ENCODE assay signal across 26 mouse cellular contexts in genomic region chr12:46021546-46021910, GRCm38 (mm10).
DNase-seq lines count a peak whose midpoint lies in the region; ATAC-seq lines count a peak whose summit lies in the region.
"Had no signal": no experiment of that assay in that cellular context is flagged by ENCODE, and none has a peak within 500 bp of the region (broad histone marks: within the 10 kb centered on the region; RNA-seq: fewer than 3 reads in every experiment).

No protein-coding gene starts in this region.

- H3K4me2 ChIP-seq in forebrain, embryonic 15.5 days (replicated peaks) = no peak overlapping the region
- H3K4me2 ChIP-seq in midbrain, embryonic 14.5 days (ENCODE audit: low read length) = no peak overlapping the region
- no peak overlapping the region for H3K4me2 ChIP-seq in midbrain, embryonic 11.5 days
- H3K4me2 ChIP-seq in hindbrain, embryonic 14.5 days (replicated peaks) = no peak overlapping the region
- no peak overlapping the region for H3K4me2 ChIP-seq in neural tube, embryonic 13.5 days
- H3K4me2 ChIP-seq: heart, embryonic 15.5 days; limb, embryonic 12.5 days; liver, embryonic 15.5 days; lung, embryonic 15.5 days; stomach, embryonic 15.5 days had no signal

- no peaks in the 10 kb centered on the region for H3K4me1 ChIP-seq in forebrain, embryonic 15.5 days
- H3K4me1 ChIP-seq in forebrain, embryonic 10.5 days = no peaks in the 10 kb centered on the region
- peaks cover 8% of the 10 kb centered on the region; the same call in 1 of the 2 replicates for H3K4me1 ChIP-seq in midbrain, embryonic 14.5 days (ENCODE audit: control insufficient read depth, insufficient read depth, low read length)
- H3K4me1 ChIP-seq in midbrain, embryonic 11.5 days (ENCODE audit: control insufficient read depth, insufficient read depth, low read length) = no peaks in the 10 kb centered on the region
- H3K4me1 ChIP-seq in hindbrain, embryonic 14.5 days (replicated peaks; ENCODE audit: control insufficient read depth, insufficient read depth, low read length) = no peaks in the 10 kb centered on the region
- no peaks in the 10 kb centered on the region; the same call in 1 of the 2 replicates for H3K4me1 ChIP-seq in neural tube, embryonic 13.5 days (replicated peaks)
- H3K4me1 ChIP-seq: heart, embryonic 10.5 days; heart, embryonic 15.5 days; limb, embryonic 12.5 days; liver, embryonic 15.5 days; lung, embryonic 15.5 days; stomach, embryonic 15.5 days had no signal

- ATAC-seq in forebrain, embryonic 15.5 days (replicated peaks) = 0 out of 2 replicates have a peak, but pooled peaks have one; percentile 19
- ATAC-seq in midbrain, embryonic 14.5 days (ENCODE audit: low FRiP score, low TSS enrichment) = no peak
- no peak for ATAC-seq in midbrain, embryonic 11.5 days (ENCODE audit: low FRiP score)
- no peak for ATAC-seq in hindbrain, embryonic 14.5 days (ENCODE audit: low FRiP score)
- peak; percentile 27; the same call in 1 of the 2 replicates for ATAC-seq in neural tube, embryonic 13.5 days (ENCODE audit: low read depth)
- ATAC-seq: CD4-positive, CD25-positive, alpha-beta regulatory T cell, adult 4 months; intestine, postnatal 0 days had no signal

- H3K27me3 ChIP-seq in forebrain, embryonic 15.5 days = no peaks in the 10 kb centered on the region
- no peaks in the 10 kb centered on the region for H3K27me3 ChIP-seq in forebrain, embryonic 10.5 days (ENCODE audit: poor library complexity, severe bottlenecking)
- H3K27me3 ChIP-seq in midbrain, embryonic 14.5 days (ENCODE audit: control insufficient read depth, insufficient read depth, low read length) = no peaks in the 10 kb centered on the region
- H3K27me3 ChIP-seq in midbrain, embryonic 11.5 days (ENCODE audit: control insufficient read depth, insufficient read depth, low read length) = no peaks in the 10 kb centered on the region
- H3K27me3 ChIP-seq in hindbrain, embryonic 14.5 days (ENCODE audit: control insufficient read depth, insufficient read depth, low read length) = no peaks in the 10 kb centered on the region
- no peaks in the 10 kb centered on the region for H3K27me3 ChIP-seq in neural tube, embryonic 13.5 days
- H3K27me3 ChIP-seq: heart, embryonic 15.5 days; limb, embryonic 12.5 days; liver, embryonic 15.5 days; lung, embryonic 15.5 days; stomach, embryonic 15.5 days had no signal

- no peaks in the 10 kb centered on the region for H3K36me3 ChIP-seq in forebrain, embryonic 15.5 days
- H3K36me3 ChIP-seq in forebrain, embryonic 10.5 days (replicated peaks) = no peaks in the 10 kb centered on the region
- no peaks in the 10 kb centered on the region for H3K36me3 ChIP-seq in midbrain, embryonic 14.5 days (ENCODE audit: control insufficient read depth, insufficient read depth, low read length)
- H3K36me3 ChIP-seq in midbrain, embryonic 11.5 days (ENCODE audit: control insufficient read depth, insufficient read depth, low read length) = no peaks in the 10 kb centered on the region
- H3K36me3 ChIP-seq in hindbrain, embryonic 14.5 days (replicated peaks; ENCODE audit: control insufficient read depth, insufficient read depth) = no peaks in the 10 kb centered on the region
- H3K36me3 ChIP-seq in neural tube, embryonic 13.5 days = no peaks in the 10 kb centered on the region
- H3K36me3 ChIP-seq: heart, embryonic 10.5 days; heart, embryonic 15.5 days; limb, embryonic 12.5 days; liver, embryonic 15.5 days; lung, embryonic 15.5 days; stomach, embryonic 15.5 days had no signal

- H3K4me3 ChIP-seq in forebrain, embryonic 15.5 days = no peak overlapping the region
- no peak overlapping the region for H3K4me3 ChIP-seq in forebrain, embryonic 10.5 days
- no peak overlapping the region for H3K4me3 ChIP-seq in midbrain, embryonic 14.5 days (replicated peaks; ENCODE audit: low read depth, low read length)
- H3K4me3 ChIP-seq in midbrain, embryonic 11.5 days (ENCODE audit: low read depth, low read length) = no peak overlapping the region
- H3K4me3 ChIP-seq in hindbrain, embryonic 14.5 days (replicated peaks; ENCODE audit: low read length) = no peak overlapping the region
- H3K4me3 ChIP-seq in neural tube, embryonic 13.5 days = no peak overlapping the region
- H3K4me3 ChIP-seq: erythroblast, embryonic 14.5 days; heart, embryonic 10.5 days; heart, embryonic 15.5 days; limb, embryonic 12.5 days; liver, embryonic 15.5 days; lung, embryonic 15.5 days; stomach, embryonic 15.5 days had no signal

- no peak for DNase-seq in forebrain, embryonic 10.5 days (ENCODE audit: extremely low spot score, low spot score)
- DNase-seq in midbrain, embryonic 14.5 days = no peak
- no peak for DNase-seq in midbrain, embryonic 11.5 days (ENCODE audit: low spot score, missing footprints)
- DNase-seq in hindbrain, embryonic 14.5 days (ENCODE audit: low spot score) = no peak
- no peak for DNase-seq in frontal cortex, postnatal 14 days (ENCODE audit: low spot score in 2 of 2)
- no peak for DNase-seq in cerebellum, postnatal 36 days
- DNase-seq: adrenal gland, postnatal 25 days; cerebellum, adult 18-20 months; cerebellum, postnatal 10 days; gastrocnemius, postnatal 25 days; heart, adult 11 months; kidney, adult 9 months; kidney, postnatal 10 days; retina, postnatal 1 day; right cerebral cortex, postnatal 14 days had no signal

- no peaks in the 10 kb centered on the region for H3K9me3 ChIP-seq in forebrain, embryonic 15.5 days
- H3K9me3 ChIP-seq in forebrain, embryonic 10.5 days = no peaks in the 10 kb centered on the region
- no peaks in the 10 kb centered on the region for H3K9me3 ChIP-seq in midbrain, embryonic 14.5 days (ENCODE audit: control insufficient read depth, low read length)
- H3K9me3 ChIP-seq in midbrain, embryonic 11.5 days (ENCODE audit: control insufficient read depth, low read length) = no peaks in the 10 kb centered on the region
- no peaks in the 10 kb centered on the region for H3K9me3 ChIP-seq in hindbrain, embryonic 14.5 days (ENCODE audit: control insufficient read depth, low read length)
- H3K9me3 ChIP-seq in neural tube, embryonic 13.5 days = no peaks in the 10 kb centered on the region
- H3K9me3 ChIP-seq: heart, embryonic 10.5 days; heart, embryonic 15.5 days; limb, embryonic 12.5 days; liver, embryonic 15.5 days; lung, embryonic 15.5 days; stomach, embryonic 15.5 days had no signal

- no peak overlapping the region for H3K9ac ChIP-seq in forebrain, embryonic 15.5 days (replicated peaks)
- H3K9ac ChIP-seq in midbrain, embryonic 14.5 days (replicated peaks; ENCODE audit: low read length) = no peak overlapping the region
- no peak overlapping the region for H3K9ac ChIP-seq in midbrain, embryonic 11.5 days (ENCODE audit: low read length)
- no peak overlapping the region for H3K9ac ChIP-seq in hindbrain, embryonic 14.5 days
- H3K9ac ChIP-seq in neural tube, embryonic 13.5 days = no peak overlapping the region
- H3K9ac ChIP-seq: heart, embryonic 15.5 days; limb, embryonic 12.5 days; liver, embryonic 15.5 days; lung, embryonic 15.5 days; stomach, embryonic 15.5 days had no signal

- 41% methylated on average over 4 of the region's 4 CpGs for WGBS in forebrain, embryonic 15.5 days
- 81% methylated on average over 4 of the region's 4 CpGs for WGBS in forebrain, embryonic 10.5 days
- WGBS in midbrain, embryonic 14.5 days = 59% methylated on average over 4 of the region's 4 CpGs
- 83% methylated on average over 4 of the region's 4 CpGs for WGBS in midbrain, embryonic 11.5 days
- 49% methylated on average over 4 of the region's 4 CpGs for WGBS in hindbrain, embryonic 14.5 days
- WGBS in neural tube, embryonic 13.5 days = 42% methylated on average over 4 of the region's 4 CpGs

- no peak overlapping the region for H3K27ac ChIP-seq in forebrain, embryonic 15.5 days (replicated peaks)
- no peak overlapping the region for H3K27ac ChIP-seq in forebrain, embryonic 10.5 days
- peak overlapping the region; percentile 55; the same call in 1 of the 2 replicates for H3K27ac ChIP-seq in midbrain, embryonic 14.5 days (replicated peaks; ENCODE audit: low read depth, low read length)
- no peak overlapping the region for H3K27ac ChIP-seq in midbrain, embryonic 11.5 days (ENCODE audit: low read depth, low read length)
- H3K27ac ChIP-seq in hindbrain, embryonic 14.5 days = peak overlapping the region; percentile 75
- peak overlapping the region; percentile 66 for H3K27ac ChIP-seq in neural tube, embryonic 13.5 days (replicated peaks)
- H3K27ac ChIP-seq: heart, embryonic 10.5 days; heart, embryonic 15.5 days; limb, embryonic 12.5 days; liver, embryonic 15.5 days; lung, embryonic 15.5 days; stomach, embryonic 15.5 days had no signal

Comparison
In these comparisons a context has a peak if more than half of its experiments do, and no peak if none do; other contexts are left out.
1. H3K27ac ChIP-seq: peak in midbrain, embryonic 14.5 days (single experiment), hindbrain, embryonic 14.5 days (single experiment) and neural tube, embryonic 13.5 days (single experiment); none in forebrain, embryonic 15.5 days (single experiment), forebrain, embryonic 10.5 days (single experiment) and midbrain, embryonic 11.5 days (single experiment).
2. ATAC-seq: peak in forebrain, embryonic 15.5 days (single experiment) and neural tube, embryonic 13.5 days (single experiment); none in midbrain, embryonic 14.5 days (single experiment), midbrain, embryonic 11.5 days (single experiment) and hindbrain, embryonic 14.5 days (single experiment).